Mouse (Mus musculus) testis, adult 2 months (tissue): Measurements from ENCODE around the gene Mllt11. TPM values are rescaled to one million over a fixed set of nuclear protein-coding genes. Genes with fewer than 3 reads are reported as not detected.
A peak's percentile ranks its signal among the peaks of the same experiment; 100 is the strongest.

Source experiments
- H3K27ac ChIP-seq: fragments of 200-500 bp; 2 replicates; pipeline ENCODE4 v1.5.1; 2012; ENCODE audit warnings: low read depth, low read length; ENCODE audit not compliant: control insufficient read depth, insufficient read depth
- H3K27me3 ChIP-seq: fragments of 200-500 bp; 2 replicates; pipeline ENCODE4 v1.6.1; 2012; ENCODE audit warnings: mild to moderate bottlenecking, low read length, moderate library complexity; ENCODE audit not compliant: control insufficient read depth, insufficient read depth
- H3K36me3 ChIP-seq: fragments of 200-500 bp; 2 replicates; pipeline ENCODE4 v1.6.1; 2012; ENCODE audit warnings: mild to moderate bottlenecking, low read length; ENCODE audit not compliant: control insufficient read depth, insufficient read depth
- H3K4me1 ChIP-seq: fragments of 200-500 bp; 2 replicates; pipeline ENCODE4 v1.6.1; 2012; ENCODE audit warnings: low read length; ENCODE audit not compliant: control insufficient read depth, insufficient read depth
- H3K4me3 ChIP-seq: fragments of 200-500 bp; 2 replicates; pipeline ENCODE4 v1.5.1; 2012; ENCODE audit warnings: low read depth, mild to moderate bottlenecking, low read length, moderate library complexity, mixed read lengths; ENCODE audit not compliant: control insufficient read depth
- CTCF ChIP-seq: fragments of 200-500 bp; IDR thresholded peaks from 2 replicates; pipeline ENCODE4 v1.5.1; 2012; ENCODE audit warnings: low read depth, mild to moderate bottlenecking, inconsistent platforms, low read length, moderate library complexity; ENCODE audit not compliant: control insufficient read depth, insufficient read depth, insufficient replicate concordance
- POLR2A ChIP-seq: fragments of 200-500 bp; IDR thresholded peaks from 2 replicates; pipeline ENCODE4 v1.6.1; 2012; ENCODE audit warnings: low read depth, mild to moderate bottlenecking, inconsistent platforms, low read length, moderate library complexity; ENCODE audit not compliant: control insufficient read depth
- polyA plus RNA-seq: library from polyadenylated mRNA; depleted of rRNA; stranded (reverse); fragments of >200 nt; gene quantifications from 2 replicates; pipeline ENCODE4 v1.2.3, GENCODE M21; 2012

Gene Mllt11
- polyA plus RNA-seq, 1 experiment, result 839 TPM

- H3K27me3 ChIP-seq, result no peaks in the 10 kb centered on the region
- H3K4me3 ChIP-seq, result no peak overlapping the region
- no peaks in the 10 kb centered on the region for H3K36me3 ChIP-seq
- H3K4me1 ChIP-seq, result no peaks in the 10 kb centered on the region; the same call in 1 of the 2 replicates
- TF ChIP-seq CTCF (no peak), POLR2A (no peak)
- H3K27ac ChIP-seq, result no peak overlapping the region
These were observed 41.5 kb upstream of the Mllt11 start for GRCm38 (mm10) chr3:95273471-95273870.

GRCm38 (mm10) chr3:95270766-95271364, 38.9 kb upstream of the Mllt11 start:
- Histone ChIP-seq H3K4me3 (no peak overlapping the region), H3K27me3 (no peaks in the 10 kb centered on the region), H3K4me1 (no peaks in the 10 kb centered on the region; the same call in none of the 2 replicates), H3K27ac (no peak overlapping the region), H3K36me3 (no peaks in the 10 kb centered on the region)
- TF ChIP-seq POLR2A (no peak), CTCF (no peak)

DNA sequence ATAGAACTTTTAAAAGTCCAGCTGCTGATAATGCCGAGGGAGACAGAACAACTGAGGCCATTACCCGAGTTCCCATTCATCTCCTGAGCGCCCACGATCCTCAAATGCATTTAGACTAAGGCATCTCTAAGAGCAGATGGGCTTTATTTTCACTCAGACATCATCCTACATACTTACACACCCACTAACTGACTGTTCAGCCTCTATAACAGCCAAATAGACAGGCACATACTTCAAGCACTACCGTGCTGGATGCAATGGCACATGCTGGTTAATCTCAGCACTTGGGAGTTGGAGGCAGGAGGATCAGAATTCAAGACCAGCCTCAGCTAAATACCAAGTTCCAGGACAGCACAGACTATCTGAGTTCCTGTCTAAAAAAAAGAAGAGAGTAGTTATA, 37.8 kb upstream of the Mllt11 start:
- TF ChIP-seq POLR2A (no peak), CTCF (no peak)
- H3K4me1 ChIP-seq, result no peaks in the 10 kb centered on the region; the same call in none of the 2 replicates
- H3K36me3 ChIP-seq, result no peaks in the 10 kb centered on the region
- H3K27ac ChIP-seq, result no peak overlapping the region
- H3K27me3 ChIP-seq, result no peaks in the 10 kb centered on the region
- H3K4me3 ChIP-seq, result no peak overlapping the region

DNA sequence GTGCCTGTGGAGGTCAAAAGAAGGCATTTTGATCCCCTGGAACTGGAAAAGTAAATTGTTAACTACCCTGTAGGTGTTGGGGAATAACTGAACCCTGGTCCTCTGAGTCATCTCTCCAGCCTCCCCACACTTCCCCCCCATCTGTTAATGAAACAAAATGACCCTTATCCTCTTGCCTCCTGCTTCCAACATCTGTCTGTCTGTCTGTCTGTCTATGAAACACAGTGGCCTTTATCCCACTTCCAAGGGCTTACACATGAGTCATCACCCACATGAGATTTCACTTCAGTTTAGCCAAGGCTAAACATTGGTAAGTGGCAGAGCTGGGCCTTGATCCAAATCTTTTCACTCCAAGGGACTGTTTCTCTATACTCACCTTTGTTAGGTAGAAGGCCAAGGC, 35.9 kb upstream of the Mllt11 start:
- Histone ChIP-seq H3K36me3 (no peaks in the 10 kb centered on the region), H3K27me3 (no peaks in the 10 kb centered on the region), H3K27ac (0 out of 2 replicates have a peak overlapping the region, but pooled peaks have one; percentile 24), H3K4me3 (no peak overlapping the region), H3K4me1 (no peaks in the 10 kb centered on the region; the same call in none of the 2 replicates)
- no peak for TF ChIP-seq POLR2A
- TF ChIP-seq CTCF, result no peak

- Histone ChIP-seq H3K36me3 (no peaks in the 10 kb centered on the region), H3K27ac (no peak overlapping the region), H3K27me3 (no peaks in the 10 kb centered on the region)
These were observed 34.1 kb upstream of the Mllt11 start for GRCm38 (mm10) chr3:95266052-95266451.

DNA sequence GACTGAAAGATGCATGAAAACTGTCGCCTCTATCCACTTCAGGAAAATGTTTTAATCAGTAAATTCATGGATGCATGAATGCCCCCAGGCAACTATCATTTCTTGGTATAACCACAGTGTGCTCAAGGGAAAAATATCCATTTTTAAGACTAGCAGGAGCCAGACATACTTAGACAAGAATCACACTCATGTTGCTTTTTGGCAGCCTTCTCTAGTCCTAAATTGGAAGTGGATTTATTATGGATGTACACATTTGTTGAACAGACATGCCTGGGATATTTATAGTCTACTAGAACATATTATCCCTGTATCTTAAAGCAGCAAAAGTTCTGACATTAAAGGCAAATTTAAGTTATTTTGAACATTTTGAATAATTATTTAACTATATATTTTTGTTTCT, 32.8 kb upstream of the Mllt11 start:
- no peaks in the 10 kb centered on the region for H3K27me3 ChIP-seq
- H3K27ac ChIP-seq, result no peak overlapping the region
- no peaks in the 10 kb centered on the region; the same call in none of the 2 replicates for H3K4me1 ChIP-seq
- no peaks in the 10 kb centered on the region for H3K36me3 ChIP-seq
- TF ChIP-seq POLR2A (no peak), CTCF (no peak)
- no peak overlapping the region for H3K4me3 ChIP-seq

More at GRCm38 (mm10) chr3:95266052-95266451, 34.1 kb upstream of the Mllt11 start:
- Histone ChIP-seq H3K4me1 (no peaks in the 10 kb centered on the region; the same call in none of the 2 replicates), H3K4me3 (no peak overlapping the region)
- TF ChIP-seq POLR2A (no peak), CTCF (no peak)

DNA sequence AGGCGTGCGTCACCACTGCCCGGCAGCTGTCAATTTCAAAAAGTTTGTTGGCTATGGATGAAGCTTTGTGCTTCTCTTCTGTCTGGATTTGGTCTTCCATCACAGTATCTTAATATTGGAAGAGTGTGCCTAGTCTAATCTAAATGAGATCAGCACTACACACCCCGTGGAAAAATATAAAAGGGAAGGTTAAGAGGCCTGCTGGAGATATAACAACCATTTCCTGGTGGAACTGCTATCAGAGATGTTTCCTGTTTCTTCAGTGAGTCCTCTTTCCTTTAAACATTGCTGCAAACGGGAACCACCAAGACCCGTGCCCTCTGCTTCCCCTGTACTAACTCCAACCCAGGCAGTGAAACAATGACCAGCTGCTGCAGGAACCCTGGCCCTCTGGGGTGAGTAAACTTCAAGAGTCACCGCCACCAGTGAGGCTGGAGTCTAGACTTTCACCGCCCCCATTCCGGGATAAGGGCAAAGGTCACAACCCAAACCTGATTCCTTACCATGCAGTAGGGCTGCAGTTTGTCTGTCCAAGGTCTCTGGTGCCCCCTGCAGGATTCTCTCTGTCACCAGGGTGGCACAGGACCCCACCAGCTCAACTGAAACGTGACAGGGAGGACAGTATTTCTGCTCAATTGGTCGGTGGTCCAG, 31.2 kb upstream of the Mllt11 start:
- TF ChIP-seq POLR2A (no peak), CTCF (peak; percentile 47; the same call in 1 of the 2 replicates)
- Histone ChIP-seq H3K4me3 (no peak overlapping the region), H3K27me3 (no peaks in the 10 kb centered on the region), H3K36me3 (no peaks in the 10 kb centered on the region), H3K4me1 (no peaks in the 10 kb centered on the region; the same call in none of the 2 replicates), H3K27ac (no peak overlapping the region; the same call in 1 of the 2 replicates)
